Mouse (Mus musculus): ENCODE measurements around the gene Adam8. TPM values are rescaled to one million over a fixed set of nuclear protein-coding genes. Genes with fewer than 3 reads are reported as not detected.

Adam8 gene
- polyA plus RNA-seq, 1 experiment = 23.2 TPM

DNA sequence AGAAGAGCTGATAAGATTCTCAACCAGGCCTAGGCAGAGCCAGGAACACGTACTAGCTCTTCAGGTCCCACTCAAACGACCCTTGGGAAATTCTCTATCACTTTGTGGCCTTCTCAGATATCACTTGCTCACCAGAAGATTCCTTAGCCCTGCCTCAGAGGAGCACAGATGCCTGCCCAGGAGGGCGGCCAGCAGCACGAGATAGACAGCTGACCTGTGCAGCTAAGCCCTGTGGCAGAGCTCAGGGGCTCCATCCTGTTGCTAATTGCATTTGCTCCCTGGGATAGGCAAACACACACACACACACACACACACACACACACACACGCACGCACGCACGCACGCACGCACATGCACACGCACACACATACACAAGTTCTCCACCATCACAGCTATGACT lies 10.3 kb downstream of the Adam8 start:
- Histone ChIP-seq H3K27me3 (ENCODE audit: control insufficient read depth, insufficient read depth, low read length) (no peaks in the 10 kb centered on the region), H3K27ac (ENCODE audit: insufficient read depth, low read length) (no peak overlapping the region), H3K4me1 (ENCODE audit: control insufficient read depth, insufficient read depth, insufficient read length) (peaks cover 3% of the 10 kb centered on the region; the same call in 1 of the 2 replicates), H3K36me3 (ENCODE audit: control insufficient read depth, insufficient read depth, low read length) (no peaks in the 10 kb centered on the region), H3K4me3 (ENCODE audit: extremely low read depth, insufficient read depth, insufficient read length) (no peak overlapping the region)
- WGBS = 88% methylated on average over 11 of the region's 11 CpGs
- no peak for DNase-seq (ENCODE audit: low read depth in 1 of 2, low spot score in 2 of 2)
- no peak for TF ChIP-seq CTCF (IDR thresholded peaks at IDR 0.05; ENCODE audit: extremely low read depth, insufficient read depth, insufficient read length, insufficient replicate concordance)
- no peak for TF ChIP-seq POLR2A (IDR thresholded peaks at IDR 0.05; ENCODE audit: low read depth, low read length)

DNA sequence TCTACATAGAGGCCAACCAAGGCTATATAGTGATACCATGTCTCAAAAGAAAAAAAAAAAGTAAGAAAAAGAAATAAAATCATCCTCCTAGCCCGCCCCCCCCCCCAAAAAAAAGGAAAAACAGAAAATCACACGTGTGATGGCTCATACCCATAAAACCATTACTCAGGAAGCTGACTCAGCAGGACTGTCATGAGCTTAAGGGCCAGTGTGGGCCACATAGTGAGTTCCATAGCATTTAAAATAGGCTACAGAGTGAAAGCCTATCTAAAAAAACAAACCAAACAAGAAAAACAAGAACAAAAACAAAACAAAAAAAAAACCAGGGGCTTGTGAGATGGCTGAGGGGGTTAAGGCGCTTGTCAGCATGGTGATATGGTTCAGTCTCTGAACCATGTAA lies 11.6 kb downstream of the Adam8 start:
- TF ChIP-seq POLR2A (IDR thresholded peaks at IDR 0.05; ENCODE audit: low read depth, low read length) = no peak
- no peak for TF ChIP-seq CTCF (IDR thresholded peaks at IDR 0.05; ENCODE audit: extremely low read depth, insufficient read depth, insufficient read length, insufficient replicate concordance)
- Histone ChIP-seq H3K36me3 (ENCODE audit: control insufficient read depth, insufficient read depth, low read length) (no peaks in the 10 kb centered on the region), H3K4me3 (ENCODE audit: extremely low read depth, insufficient read depth, insufficient read length) (no peak overlapping the region), H3K27ac (ENCODE audit: insufficient read depth, low read length) (no peak overlapping the region), H3K4me1 (ENCODE audit: control insufficient read depth, insufficient read depth, insufficient read length) (peaks cover 3% of the 10 kb centered on the region; the same call in 1 of the 2 replicates), H3K27me3 (ENCODE audit: control insufficient read depth, insufficient read depth, low read length) (no peaks in the 10 kb centered on the region)
- DNase-seq (ENCODE audit: low read depth in 1 of 2, low spot score in 2 of 2) = no peak
- WGBS = 36% methylated on average over 3 of the region's 3 CpGs

DNA sequence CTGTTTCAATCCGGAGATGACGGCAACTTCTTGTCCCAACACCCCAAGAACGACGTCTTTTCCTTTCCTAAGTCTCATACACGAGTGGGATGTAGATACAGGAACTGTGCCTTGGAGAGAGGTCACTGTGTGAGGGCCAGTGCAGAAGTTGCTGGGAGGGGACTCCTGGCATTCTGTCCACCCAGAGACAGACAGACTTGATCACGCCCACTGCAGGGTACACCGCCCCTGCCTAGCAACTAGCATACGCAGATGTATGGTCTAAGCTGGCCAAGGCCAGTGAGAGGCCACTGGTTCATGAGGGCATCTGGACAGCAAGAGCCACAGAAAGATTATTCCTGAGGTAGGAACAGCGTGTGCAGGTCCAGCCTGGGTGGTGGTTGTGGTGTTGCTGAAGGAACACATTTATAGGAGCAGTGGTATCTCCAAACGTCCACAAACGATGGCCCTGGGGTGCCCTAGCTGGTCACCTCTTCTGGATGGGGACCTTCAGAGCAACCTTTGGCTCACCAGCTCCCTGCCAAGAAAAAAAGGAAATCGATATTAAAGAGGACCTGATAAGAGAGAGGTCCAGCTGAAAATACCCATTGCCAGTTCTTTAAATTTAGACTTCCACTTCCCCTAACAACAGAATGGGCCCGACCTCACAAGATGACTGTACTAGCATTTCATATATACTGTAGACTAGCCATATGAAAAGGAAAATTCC lies 13.2 kb downstream of the Adam8 start:
- Histone ChIP-seq H3K4me1 (ENCODE audit: control insufficient read depth, insufficient read depth, insufficient read length) (peaks cover 9% of the 10 kb centered on the region; the same call in 1 of the 2 replicates), H3K27ac (ENCODE audit: insufficient read depth, low read length) (no peak overlapping the region), H3K4me3 (ENCODE audit: extremely low read depth, insufficient read depth, insufficient read length) (no peak overlapping the region), H3K36me3 (ENCODE audit: control insufficient read depth, insufficient read depth, low read length) (no peaks in the 10 kb centered on the region), H3K27me3 (ENCODE audit: control insufficient read depth, insufficient read depth, low read length) (no peaks in the 10 kb centered on the region)
- DNase-seq (ENCODE audit: low read depth in 1 of 2, low spot score in 2 of 2) = no peak
- 41% methylated on average over 13 of the region's 13 CpGs for WGBS
- TF ChIP-seq POLR2A (IDR thresholded peaks at IDR 0.05; ENCODE audit: low read depth, low read length) (no peak), CTCF (IDR thresholded peaks at IDR 0.05; ENCODE audit: extremely low read depth, insufficient read depth, insufficient read length, insufficient replicate concordance) (no peak)

DNA sequence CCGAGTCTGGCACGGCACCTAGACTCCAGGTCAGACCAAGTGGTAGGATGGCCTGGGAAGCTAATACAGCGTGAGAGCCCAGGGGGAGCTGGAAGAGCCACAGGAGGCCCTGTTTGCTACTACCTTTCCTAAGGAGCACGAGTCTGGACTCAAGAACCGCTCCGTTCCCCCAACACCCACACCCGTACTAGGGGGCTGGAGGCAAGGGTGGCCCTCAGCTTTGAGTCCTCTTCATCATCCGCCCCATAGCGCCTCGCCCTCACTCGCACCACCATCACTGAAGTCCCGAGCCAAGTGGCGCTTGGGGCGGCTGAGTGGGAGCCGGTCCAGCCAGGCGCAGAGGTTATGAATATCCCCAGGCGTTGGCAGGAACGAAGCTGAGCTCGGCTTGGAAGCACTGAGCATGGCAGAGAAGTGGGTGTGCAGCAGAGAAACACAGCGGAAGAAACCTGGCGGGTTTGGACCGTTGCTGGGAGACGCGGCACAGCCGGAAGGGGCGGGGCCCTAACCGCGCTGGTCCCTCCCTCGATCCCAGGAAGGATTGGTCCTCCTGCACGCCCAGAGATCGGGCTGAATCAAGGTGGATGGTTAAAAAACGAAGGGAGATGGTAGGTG lies 14.0 kb downstream of the Adam8 start, which contains the start of gene 6430531B16Rik:
Gene 6430531B16Rik (minus strand): TSS at position 478 of the 615 bp plus-strand sequence.
- peak in 1 of 2 experiments; percentile 68 for DNase-seq (ENCODE audit: low read depth in 1 of 2, low spot score in 2 of 2)
- H3K27ac ChIP-seq (ENCODE audit: insufficient read depth, low read length) = no peak within 1 kb of the TSS
- no peaks in the 10 kb centered on the region for H3K36me3 ChIP-seq (ENCODE audit: control insufficient read depth, insufficient read depth, low read length)
- TF ChIP-seq POLR2A (IDR thresholded peaks at IDR 0.05; ENCODE audit: low read depth, low read length) (no peak), CTCF (IDR thresholded peaks at IDR 0.05; ENCODE audit: extremely low read depth, insufficient read depth, insufficient read length, insufficient replicate concordance) (no peak)
- peaks cover 13% of the 10 kb centered on the region; the same call in 1 of the 2 replicates for H3K4me1 ChIP-seq (ENCODE audit: control insufficient read depth, insufficient read depth, insufficient read length)
- H3K27me3 ChIP-seq (ENCODE audit: control insufficient read depth, insufficient read depth, low read length) = no peaks in the 10 kb centered on the region
- 15% methylated on average over 32 of the region's 32 CpGs for WGBS
- H3K4me3 ChIP-seq (ENCODE audit: extremely low read depth, insufficient read depth, insufficient read length) = peak within 1 kb of the TSS; percentile 35

DNA sequence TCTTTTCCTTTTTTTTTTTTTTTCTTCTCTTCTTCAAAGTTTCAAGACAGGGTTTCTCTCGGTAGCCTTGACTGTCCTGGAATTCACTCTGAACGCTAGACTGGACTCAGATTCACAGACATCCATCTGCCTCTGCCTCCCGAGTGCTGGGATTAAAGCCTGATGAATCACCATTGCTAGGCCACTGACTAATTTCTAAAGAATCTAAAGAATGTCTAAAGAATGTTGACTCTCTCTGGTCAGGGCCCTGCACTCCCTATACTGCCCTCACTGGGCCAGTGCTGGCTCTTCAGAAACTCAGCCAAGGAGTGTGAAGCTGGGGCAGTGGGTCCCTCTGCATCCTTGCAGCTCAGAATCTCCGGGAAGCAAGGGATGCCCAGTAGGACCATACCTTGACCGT lies 16.9 kb downstream of the Adam8 start:
- Histone ChIP-seq H3K27me3 (ENCODE audit: control insufficient read depth, insufficient read depth, low read length) (no peaks in the 10 kb centered on the region), H3K4me3 (ENCODE audit: extremely low read depth, insufficient read depth, insufficient read length) (no peak overlapping the region), H3K4me1 (ENCODE audit: control insufficient read depth, insufficient read depth, insufficient read length) (peaks cover 21% of the 10 kb centered on the region; the same call in 1 of the 2 replicates), H3K27ac (ENCODE audit: insufficient read depth, low read length) (no peak overlapping the region), H3K36me3 (ENCODE audit: control insufficient read depth, insufficient read depth, low read length) (no peaks in the 10 kb centered on the region)
- DNase-seq (ENCODE audit: low read depth in 1 of 2, low spot score in 2 of 2) = no peak
- 86% methylated on average over 5 of the region's 5 CpGs for WGBS
- TF ChIP-seq CTCF (IDR thresholded peaks at IDR 0.05; ENCODE audit: extremely low read depth, insufficient read depth, insufficient read length, insufficient replicate concordance) = no peak
- no peak for TF ChIP-seq POLR2A (IDR thresholded peaks at IDR 0.05; ENCODE audit: low read depth, low read length)

DNA sequence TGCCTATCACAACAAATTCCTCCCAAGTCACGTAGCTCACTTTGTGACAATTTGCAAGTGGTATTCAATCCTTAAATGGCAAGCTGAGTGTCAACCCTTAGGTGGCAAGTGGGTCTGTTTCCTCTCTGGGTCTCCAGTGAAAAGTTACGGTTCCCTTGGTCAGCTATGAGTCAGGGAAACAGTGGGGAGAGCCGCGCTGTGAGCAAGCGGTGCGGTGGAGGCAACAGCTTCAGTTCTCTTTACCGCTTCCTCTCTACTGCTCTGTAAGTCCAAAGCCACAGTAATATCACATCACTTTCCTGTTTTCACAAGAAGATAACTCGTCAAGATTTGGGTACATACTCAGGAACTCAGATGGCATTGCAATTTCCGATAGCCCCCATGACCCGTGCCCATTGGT lies 18.1 kb downstream of the Adam8 start:
- Histone ChIP-seq H3K36me3 (ENCODE audit: control insufficient read depth, insufficient read depth, low read length) (no peaks in the 10 kb centered on the region), H3K27ac (ENCODE audit: insufficient read depth, low read length) (peak overlapping the region; percentile 67), H3K27me3 (ENCODE audit: control insufficient read depth, insufficient read depth, low read length) (no peaks in the 10 kb centered on the region), H3K4me1 (ENCODE audit: control insufficient read depth, insufficient read depth, insufficient read length) (peaks cover 28% of the 10 kb centered on the region; the same call in 1 of the 2 replicates), H3K4me3 (ENCODE audit: extremely low read depth, insufficient read depth, insufficient read length) (no peak overlapping the region)
- peak in 1 of 2 experiments; percentile 29 for DNase-seq (ENCODE audit: low read depth in 1 of 2, low spot score in 2 of 2)
- WGBS = 6% methylated on average over 10 of the region's 10 CpGs
- no peak for TF ChIP-seq POLR2A (IDR thresholded peaks at IDR 0.05; ENCODE audit: low read depth, low read length)
- TF ChIP-seq CTCF (IDR thresholded peaks at IDR 0.05; ENCODE audit: extremely low read depth, insufficient read depth, insufficient read length, insufficient replicate concordance) = no peak

DNA sequence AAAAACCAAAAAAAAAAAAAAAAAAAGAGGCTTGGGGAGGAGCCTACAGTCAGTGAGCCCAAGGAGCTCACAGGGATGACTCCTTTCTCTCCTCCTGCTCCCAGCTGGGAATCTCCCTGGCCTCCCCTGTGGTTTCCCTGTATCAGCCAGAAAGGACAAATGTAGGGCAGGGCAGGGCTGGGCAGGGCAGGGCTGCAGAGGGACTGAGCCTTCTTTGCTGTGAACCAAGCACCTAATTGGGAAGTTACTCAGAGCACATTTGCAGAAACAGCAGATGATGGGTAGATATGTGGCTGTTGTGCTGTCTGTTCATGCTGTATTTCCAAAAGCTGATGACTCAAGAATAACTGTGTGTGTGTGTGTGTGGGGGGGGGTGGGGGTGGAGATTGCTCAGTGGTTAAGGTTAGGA lies 19.4 kb downstream of the Adam8 start:
- TF ChIP-seq CTCF (IDR thresholded peaks at IDR 0.05; ENCODE audit: extremely low read depth, insufficient read depth, insufficient read length, insufficient replicate concordance) (no peak), POLR2A (IDR thresholded peaks at IDR 0.05; ENCODE audit: low read depth, low read length) (no peak)
- no peaks in the 10 kb centered on the region for H3K36me3 ChIP-seq (ENCODE audit: control insufficient read depth, insufficient read depth, low read length)
- H3K27ac ChIP-seq (ENCODE audit: insufficient read depth, low read length) = no peak overlapping the region
- no peaks in the 10 kb centered on the region for H3K27me3 ChIP-seq (ENCODE audit: control insufficient read depth, insufficient read depth, low read length)
- peaks cover 29% of the 10 kb centered on the region; the same call in 1 of the 2 replicates for H3K4me1 ChIP-seq (ENCODE audit: control insufficient read depth, insufficient read depth, insufficient read length)
- no peak overlapping the region for H3K4me3 ChIP-seq (ENCODE audit: extremely low read depth, insufficient read depth, insufficient read length)
- no peak for DNase-seq (ENCODE audit: low read depth in 1 of 2, low spot score in 2 of 2)
